Mouse (Mus musculus) erythroblast, adult 5-6 weeks (primary cell): ENCODE results near the gene Bptf. TPM values are rescaled to one million over a fixed set of nuclear protein-coding genes. Genes with fewer than 3 reads are reported as not detected.
"Not testable (repeated sequence)": the region's sequence is repeated elsewhere in the genome, so short reads cannot be mapped to it uniquely, and the experiment has no call there.

Experiments used
- ATAC-seq: replicated peaks from 2 replicates; pipeline ENCODE4 v1.8.0; 2016; ENCODE audit warnings: moderate number of reproducible peaks, mild to moderate bottlenecking, moderate TSS enrichment, inconsistent platforms; ENCODE audit not compliant: poor library complexity, low FRiP score, severe bottlenecking
- total RNA-seq, 2 experiments: library from RNA; stranded (forward) in 1 of 2; stranded (reverse) in 1 of 2; fragments of 150-400 nt in 1 of 2; fragments of 200-764, 138-1000 nt in 1 of 2; gene quantifications; 2 replicates each; pipeline versions ENCODE4 v1.2.3 to v1.2.4; 2015 to 2017; ENCODE audit warnings: low replicate concordance in 2 of 2

Gene Bptf
- 30.4 and 37.8 TPM in 2 replicates for total RNA-seq (2015; ENCODE audit: low replicate concordance)
- 34.2 and 41.3 TPM in 2 replicates for total RNA-seq (2017; ENCODE audit: low replicate concordance)

DNA sequence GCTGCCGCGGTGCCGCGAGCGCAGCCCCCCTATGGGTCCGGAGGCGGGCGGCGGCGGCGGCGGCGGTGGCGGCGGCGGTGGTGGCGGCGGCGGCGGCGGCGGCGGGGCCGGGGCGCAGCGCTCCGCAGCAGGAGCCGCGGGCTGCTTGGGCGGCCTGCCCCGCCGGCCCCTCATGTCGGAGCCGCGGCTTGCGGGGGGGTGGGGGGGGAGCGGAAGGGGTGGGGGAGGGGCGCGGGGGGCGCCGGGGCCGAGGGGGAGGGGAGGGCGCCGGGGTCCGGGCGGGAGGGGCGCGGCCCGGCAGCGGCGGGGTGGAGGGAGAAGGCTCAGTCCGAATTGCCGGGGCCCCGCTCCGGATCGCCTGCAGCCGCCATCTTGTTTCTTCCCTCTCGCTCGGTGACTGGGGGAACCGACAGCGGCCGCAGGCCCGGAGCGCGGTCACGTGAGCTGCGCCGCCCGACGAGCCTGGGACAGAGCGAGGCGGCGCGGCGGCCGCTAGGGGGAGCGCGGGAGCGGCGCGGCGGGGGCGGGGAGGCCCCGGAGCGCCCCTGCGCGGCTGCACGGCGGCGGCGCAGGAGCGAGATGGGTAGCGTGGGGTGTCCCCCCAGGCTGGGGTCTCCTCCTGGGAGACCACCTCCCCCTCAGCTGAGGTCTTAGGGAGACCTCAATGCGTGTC, at the start of gene Bptf:
TSS of gene Bptf (minus strand) at position 379 of the 673 bp plus-strand sequence.
- ATAC-seq, result peak; percentile 96

DNA sequence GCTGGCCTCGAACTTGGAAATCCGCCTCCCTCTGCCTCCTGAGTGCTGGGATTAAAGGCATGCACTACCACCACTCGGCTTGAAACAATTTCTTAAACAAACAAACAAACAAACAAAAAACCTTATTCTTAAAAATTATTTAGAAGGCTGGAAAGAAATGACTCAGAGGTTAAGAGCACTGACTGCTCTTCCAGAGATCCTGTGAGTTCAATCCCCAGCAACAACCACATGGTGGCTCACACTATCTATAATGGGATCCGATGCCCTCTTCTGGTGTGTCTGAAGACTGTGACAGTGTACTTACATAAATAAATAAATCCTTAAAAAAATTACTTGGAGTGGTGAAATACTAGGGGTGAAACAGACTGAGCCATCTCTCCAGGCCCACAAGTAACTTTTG, 29.3 kb upstream of the Bptf start:
- no peak for ATAC-seq

- peak; percentile 84 for ATAC-seq
Measured at GRCm38 (mm10) chr11:107159034-107159433, 27.1 kb upstream of the Bptf start.

GRCm38 (mm10) chr11:107156977-107157642, 25.2 kb upstream of the Bptf start:
- no peak for ATAC-seq

GRCm38 (mm10) chr11:107155292-107155691, 23.4 kb upstream of the Bptf start:
- no peak for ATAC-seq

DNA sequence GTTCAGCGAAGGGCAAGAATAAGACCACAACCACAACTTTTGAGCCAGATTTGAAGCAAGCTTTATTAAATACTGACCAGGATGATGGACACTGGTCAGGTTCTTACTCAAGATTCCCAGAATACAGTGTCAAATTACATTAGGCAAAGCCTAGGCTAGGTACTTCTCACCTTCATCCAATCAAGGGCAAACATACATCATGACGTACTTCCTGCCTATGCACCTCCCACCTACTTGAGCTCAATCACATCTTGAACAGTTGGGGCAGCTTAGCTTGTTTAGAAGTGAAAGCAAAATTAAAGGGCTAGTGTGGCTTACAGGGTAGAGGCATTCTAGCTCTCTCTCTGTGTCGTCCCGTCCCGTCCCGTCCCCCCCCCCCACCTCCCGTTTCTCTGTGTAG, 22.5 kb upstream of the Bptf start:
- ATAC-seq, result no peak

DNA sequence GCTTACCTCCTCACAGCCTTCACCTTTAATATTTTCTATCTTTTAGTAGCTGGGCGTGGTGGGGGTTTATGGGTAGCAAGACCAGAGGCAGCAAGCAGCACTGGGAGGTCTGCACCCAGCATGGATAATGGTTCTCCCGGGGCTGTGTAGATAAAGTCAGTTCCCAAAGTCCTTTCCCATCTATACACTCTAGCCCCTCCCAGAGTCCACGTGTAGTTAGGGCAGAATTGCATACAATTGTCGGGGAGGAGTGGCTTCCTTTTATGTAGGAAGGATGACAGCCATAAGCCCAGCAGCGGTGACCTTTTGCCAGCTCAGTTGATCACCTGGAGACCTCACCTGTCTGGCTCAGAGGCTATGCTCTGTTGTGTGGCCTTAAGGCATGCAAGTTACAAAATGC, 21.7 kb upstream of the Bptf start:
- no peak for ATAC-seq

- ATAC-seq, result peak; percentile 53; the same call in 1 of the 2 replicates
Measured at GRCm38 (mm10) chr11:107151809-107152208, 19.9 kb upstream of the Bptf start.

- ATAC-seq, result not testable (repeated sequence)
Measured at GRCm38 (mm10) chr11:107143956-107144355, 12.0 kb upstream of the Bptf start.

- no peak for ATAC-seq
Measured at GRCm38 (mm10) chr11:107142382-107142781, 10.5 kb upstream of the Bptf start.

GRCm38 (mm10) chr11:107140756-107141155, 8.8 kb upstream of the Bptf start:
- ATAC-seq, result no peak

- no peak; the same call in 1 of the 2 replicates for ATAC-seq
Measured at GRCm38 (mm10) chr11:107138633-107139032, 6.7 kb upstream of the Bptf start.

DNA sequence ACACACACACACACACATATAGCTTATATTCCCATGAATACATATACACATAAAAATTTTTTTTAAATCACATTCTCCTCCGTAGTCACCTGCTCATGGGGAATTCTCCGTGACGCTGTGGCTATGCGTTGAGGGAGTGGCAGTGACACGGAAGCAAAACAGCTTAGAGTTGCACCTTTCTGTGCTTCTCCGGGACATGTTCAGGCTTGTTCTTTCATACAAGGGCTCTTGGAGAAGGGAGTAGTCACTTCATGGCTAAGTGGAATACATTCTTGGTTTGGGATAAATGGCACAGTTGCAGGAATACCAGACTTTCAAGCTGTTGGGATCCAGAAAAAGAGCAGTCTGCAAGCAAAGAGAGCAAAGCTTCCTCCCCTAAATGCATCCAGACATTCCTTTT, 5.7 kb upstream of the Bptf start:
- ATAC-seq, result no peak

DNA sequence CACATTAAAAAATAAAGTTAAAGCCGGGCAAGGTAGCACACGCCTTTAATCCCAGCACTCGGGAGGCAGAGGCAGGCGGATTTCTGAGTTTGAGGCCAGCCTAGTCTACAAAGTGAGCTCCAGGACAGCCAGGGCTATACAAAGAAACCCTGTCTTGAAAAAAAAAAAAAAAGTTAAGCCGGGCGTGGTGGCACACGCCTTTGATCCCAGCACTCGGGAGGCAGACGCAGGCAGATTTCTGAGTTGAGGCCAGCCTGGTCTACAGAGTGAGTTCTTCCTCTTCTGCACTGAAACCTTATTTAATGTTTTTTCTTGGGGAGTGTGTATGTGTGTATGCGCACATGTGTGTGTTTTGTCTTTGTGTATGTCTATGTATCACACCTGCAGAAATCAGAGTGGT, 4.5 kb upstream of the Bptf start:
- ATAC-seq, result not testable (repeated sequence)

GRCm38 (mm10) chr11:107135741-107136140, 3.8 kb upstream of the Bptf start:
- ATAC-seq, result no peak

DNA sequence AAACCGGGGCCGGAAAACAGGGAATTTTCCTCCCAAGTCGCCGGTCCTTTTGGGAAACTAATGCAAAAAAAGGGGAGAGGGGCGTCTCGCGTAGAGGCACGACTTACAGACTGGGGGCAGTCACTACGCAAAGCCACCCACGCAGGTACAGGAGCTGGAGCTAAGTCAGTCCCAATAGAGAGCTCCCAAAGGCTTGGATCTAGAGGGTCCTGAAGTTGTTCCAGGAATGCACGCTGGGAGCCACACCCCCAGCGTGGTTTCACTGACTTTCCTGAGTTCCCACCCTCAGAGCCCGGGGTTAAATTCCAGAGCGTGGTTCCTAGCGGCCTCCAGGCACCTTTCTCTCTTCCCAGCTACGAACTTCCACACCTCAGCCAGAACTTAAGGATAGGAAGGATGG, 499 bp upstream of the Bptf start:
- ATAC-seq, result no peak

DNA sequence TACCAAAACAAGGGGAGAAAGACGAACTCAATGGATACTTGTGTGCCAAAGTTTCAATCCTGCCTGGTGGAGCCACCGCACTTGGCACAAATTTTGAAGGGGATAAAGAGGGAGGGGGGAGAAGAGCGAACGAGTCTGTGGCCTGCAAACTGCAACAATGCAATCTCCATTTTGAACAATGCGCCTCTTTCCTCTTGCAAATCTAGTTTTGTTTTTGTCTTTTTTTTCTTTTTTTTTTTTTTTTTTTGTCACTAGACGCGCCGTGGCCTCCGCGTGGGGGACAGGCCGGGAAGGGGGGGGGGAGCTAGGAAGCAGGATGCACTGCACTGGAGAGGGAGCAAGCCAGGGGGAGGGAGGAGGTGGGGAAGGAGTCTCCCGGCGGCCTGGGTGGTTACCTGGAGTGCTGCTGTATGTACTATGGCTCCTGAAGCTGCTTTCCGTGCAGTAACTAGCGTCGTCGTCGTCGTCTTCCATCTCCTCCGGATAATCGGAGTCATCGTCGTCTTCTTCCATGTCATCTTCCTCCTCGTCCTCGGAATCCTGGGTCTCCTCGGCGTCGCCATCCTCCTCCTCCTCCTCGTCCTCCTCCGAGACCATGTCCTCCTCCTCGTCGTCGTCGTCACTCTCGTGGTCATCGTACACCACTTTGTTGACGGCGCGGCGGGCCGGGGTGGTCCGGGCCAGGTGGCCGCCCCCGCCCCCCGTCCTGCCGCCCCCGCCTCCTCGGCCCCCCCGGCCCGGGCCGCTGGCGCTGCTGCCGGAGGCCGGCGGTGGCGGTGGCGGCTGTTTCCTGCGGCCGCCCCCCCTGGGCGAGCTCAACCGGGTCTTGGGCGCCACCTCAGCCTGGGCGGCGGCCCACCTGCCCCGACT, 813 bp downstream of the Bptf start:
- ATAC-seq, result peak; percentile 62

- no peak for ATAC-seq
Measured at GRCm38 (mm10) chr11:107130221-107130788, 1.6 kb downstream of the Bptf start.

- ATAC-seq, result no peak
Measured at GRCm38 (mm10) chr11:107129641-107130040, 2.3 kb downstream of the Bptf start.

DNA sequence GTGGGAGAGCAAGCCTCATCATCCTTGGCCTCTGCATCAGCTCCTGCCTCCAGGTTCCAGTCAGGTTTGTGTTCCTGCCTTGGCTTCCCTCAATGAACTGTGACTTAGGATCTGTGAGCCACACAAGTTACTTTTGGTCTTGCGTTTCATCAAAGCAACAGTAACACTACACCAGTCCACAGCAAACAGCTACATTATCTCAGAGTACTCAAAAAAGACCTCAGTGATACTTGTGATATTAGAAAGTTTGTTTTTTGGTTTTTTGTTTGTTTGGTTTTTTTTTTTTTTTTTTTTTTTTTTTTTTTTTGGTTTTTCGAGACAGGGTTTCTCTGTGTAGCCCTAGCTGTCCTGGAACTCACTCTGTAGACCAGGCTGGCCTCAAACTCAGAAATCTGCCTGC, 5.2 kb downstream of the Bptf start:
- not testable (repeated sequence) for ATAC-seq
